13 mouse cellular contexts compared by ENCODE assay signal in genomic region chr14:76448987-76449386, GRCm38 (mm10). TPM values are rescaled to one million over a fixed set of nuclear protein-coding genes. Genes with fewer than 3 reads are reported as not detected.
DNase-seq lines count a peak whose midpoint lies in the region; ATAC-seq lines count a peak whose summit lies in the region.
"Had no signal": no experiment of that assay in that cellular context is flagged by ENCODE, and none has a peak within 500 bp of the region (broad histone marks: within the 10 kb centered on the region; RNA-seq: fewer than 3 reads in every experiment).

No protein-coding gene starts in this region.

- DNase-seq in heart, adult 11 months: peak; percentile 92
- DNase-seq in heart, postnatal 25 days (ENCODE audit: low spot score): no peak
- DNase-seq in adipocyte (ENCODE audit: low spot score): peak; percentile 47
- DNase-seq in lung, postnatal 14 days: peak; percentile 47
- no peak for DNase-seq in B cell, adult 2 months
- DNase-seq in T-cell, adult 2 months (ENCODE audit: low spot score): no peak
- DNase-seq: cerebellum, adult 9-11 months; midbrain, embryonic 14.5 days; spleen, adult 18-20 months had no signal

- no peaks in the 10 kb centered on the region for H3K9me3 ChIP-seq in kidney, embryonic 15.5 days (replicated peaks)
- H3K9me3 ChIP-seq in midbrain, embryonic 16.5 days (replicated peaks; ENCODE audit: control insufficient read depth, low read length, poor library complexity, severe bottlenecking): no peaks in the 10 kb centered on the region
- H3K9me3 ChIP-seq: embryonic facial prominence, embryonic 15.5 days; liver, embryonic 12.5 days had no signal

- peaks cover 3% of the 10 kb centered on the region; the same call in 1 of the 2 replicates for H3K36me3 ChIP-seq in kidney, embryonic 15.5 days
- H3K36me3 ChIP-seq in midbrain, embryonic 16.5 days (ENCODE audit: control insufficient read depth, insufficient read depth, low read length): no peaks in the 10 kb centered on the region; the same call in 1 of the 2 replicates
- H3K36me3 ChIP-seq: embryonic facial prominence, embryonic 15.5 days; liver, embryonic 12.5 days had no signal

- H3K27me3 ChIP-seq in kidney, embryonic 15.5 days: no peaks in the 10 kb centered on the region
- no peaks in the 10 kb centered on the region for H3K27me3 ChIP-seq in midbrain, embryonic 16.5 days (ENCODE audit: control insufficient read depth, insufficient read depth, low read depth, low read length)
- H3K27me3 ChIP-seq: embryonic facial prominence, embryonic 15.5 days; liver, embryonic 12.5 days had no signal

- H3K27ac ChIP-seq in kidney, embryonic 15.5 days: peak overlapping the region; percentile 48
- no peak overlapping the region for H3K27ac ChIP-seq in midbrain, embryonic 16.5 days (ENCODE audit: low read length)
- H3K27ac ChIP-seq: embryonic facial prominence, embryonic 15.5 days; liver, embryonic 12.5 days had no signal

- 56% methylated on average over 4 of the region's 4 CpGs for WGBS in kidney, embryonic 15.5 days
- 75% methylated on average over 4 of the region's 4 CpGs for WGBS in midbrain, embryonic 16.5 days

- intact Hi-C loops in heart, postnatal 25 days (cut with DNase I): no loop called here

- H3K4me3 ChIP-seq in kidney, embryonic 15.5 days (replicated peaks): no peak overlapping the region
- no peak overlapping the region for H3K4me3 ChIP-seq in midbrain, embryonic 16.5 days (ENCODE audit: low read depth, low read length)
- H3K4me3 ChIP-seq: embryonic facial prominence, embryonic 15.5 days; liver, embryonic 12.5 days had no signal

- H3K4me2 ChIP-seq in kidney, embryonic 15.5 days: peak overlapping the region; percentile 28
- no peak overlapping the region for H3K4me2 ChIP-seq in midbrain, embryonic 16.5 days (ENCODE audit: low read length)
- H3K4me2 ChIP-seq: embryonic facial prominence, embryonic 15.5 days; liver, embryonic 12.5 days had no signal

- H3K9ac ChIP-seq in kidney, embryonic 15.5 days: no peak overlapping the region
- no peak overlapping the region for H3K9ac ChIP-seq in midbrain, embryonic 16.5 days (ENCODE audit: low read depth, low read length)
- H3K9ac ChIP-seq: embryonic facial prominence, embryonic 15.5 days; liver, embryonic 12.5 days had no signal

- peak; percentile 76 for ATAC-seq in kidney, embryonic 15.5 days (replicated peaks; ENCODE audit: low FRiP score)
- ATAC-seq in midbrain, embryonic 16.5 days: no peak
- ATAC-seq: liver, embryonic 12.5 days had no signal

- H3K4me1 ChIP-seq in kidney, embryonic 15.5 days: peaks cover 13% of the 10 kb centered on the region
- H3K4me1 ChIP-seq in midbrain, embryonic 16.5 days (ENCODE audit: control insufficient read depth, insufficient read depth, low read length): peaks cover 5% of the 10 kb centered on the region; the same call in 1 of the 2 replicates
- H3K4me1 ChIP-seq: embryonic facial prominence, embryonic 15.5 days; liver, embryonic 12.5 days had no signal

RNA-seq across cellular contexts. Expression of gene Tsc22d1, which starts 34.2 kb away (rescaled TPM):
- total RNA-seq in heart, postnatal 25 days (2021): 100 to 1,000 TPM; 442 to 477 TPM
- polyA plus RNA-seq in kidney, embryonic 15.5 days (2015; fragmentation: Nextera tagmentation; extraction: Ambion mirVana): 721 and 908 TPM in 2 replicates
- polyA plus RNA-seq in midbrain, embryonic 16.5 days (2015; fragmentation: Nextera tagmentation; extraction: Ambion mirVana): 738 and 762 TPM in 2 replicates

Comparison
In these comparisons a context has a peak if more than half of its experiments do, and no peak if none do; other contexts are left out.
1. DNase-seq: peak in heart, adult 11 months (single experiment), adipocyte (single experiment) and lung, postnatal 14 days (single experiment); none in heart, postnatal 25 days (single experiment), B cell, adult 2 months (0 of 2) and T-cell, adult 2 months (single experiment).